Mouse (Mus musculus) frontal cortex, postnatal 14 days (tissue): Measurements from ENCODE around the gene A4gnt.
A peak's percentile ranks its signal among the peaks of the same experiment; 100 is the strongest.

Source experiments
- DNase-seq, 2 experiments: peaks; one replicate each; pipeline ENCODE4 v3.0.0; 2022; ENCODE audit warnings: low spot score in 2 of 2

A4gnt gene

GRCm38 (mm10) chr9:99632264-99632663 is 20.0 kb downstream of the A4gnt start:
- DNase-seq, result no peak

GRCm38 (mm10) chr9:99636776-99637175 is 24.5 kb downstream of the A4gnt start:
- no peak for DNase-seq

- no peak for DNase-seq
Measured at GRCm38 (mm10) chr9:99637227-99637626, 24.9 kb downstream of the A4gnt start.

- no peak for DNase-seq
Measured at GRCm38 (mm10) chr9:99637736-99638135, 25.4 kb downstream of the A4gnt start.

- no peak for DNase-seq
Measured at GRCm38 (mm10) chr9:99639957-99640356, 27.7 kb downstream of the A4gnt start.

GRCm38 (mm10) chr9:99645416-99645815 is 33.1 kb downstream of the A4gnt start:
- DNase-seq, result no peak

- DNase-seq, result no peak
Measured at GRCm38 (mm10) chr9:99646102-99646501, 33.8 kb downstream of the A4gnt start.

- no peak for DNase-seq
Measured at GRCm38 (mm10) chr9:99660756-99661155, 48.5 kb downstream of the A4gnt start.

GRCm38 (mm10) chr9:99661606-99662166 is 49.4 kb downstream of the A4gnt start:
- DNase-seq, result no peak

GRCm38 (mm10) chr9:99662406-99662805 is 50.1 kb downstream of the A4gnt start:
- peak; percentile 29 to 64 for DNase-seq

- no peak for DNase-seq
Measured at GRCm38 (mm10) chr9:99662887-99663286, 50.6 kb downstream of the A4gnt start.

- DNase-seq, result no peak
Measured at GRCm38 (mm10) chr9:99667596-99667995, 55.3 kb downstream of the A4gnt start.

- DNase-seq, result no peak
Measured at GRCm38 (mm10) chr9:99671603-99672002, 59.3 kb downstream of the A4gnt start.
